ENCODE assay signal across 23 mouse cellular contexts in genomic region chr6:138956461-138957072, GRCm38 (mm10).
DNase-seq lines count a peak whose midpoint lies in the region; TF ChIP-seq lines count a peak whose summit lies in the region.
"Had no signal": no experiment of that assay in that cellular context is flagged by ENCODE, and none has a peak within 500 bp of the region (broad histone marks: within the 10 kb centered on the region; RNA-seq: fewer than 3 reads in every experiment).

No protein-coding gene starts in this region.

- H3K36me3 ChIP-seq in MEL (ENCODE audit: control insufficient read depth in 1 of 2, insufficient read depth in 2 of 2, low read length in 2 of 2) = no peaks in the 10 kb centered on the region
- H3K36me3 ChIP-seq: embryonic facial prominence, embryonic 12.5 days; embryonic facial prominence, embryonic 15.5 days; heart, embryonic 10.5 days; heart, embryonic 13.5 days had no signal

- no peaks in the 10 kb centered on the region for H3K27me3 ChIP-seq in MEL (ENCODE audit: control insufficient read depth in 1 of 2, insufficient read depth in 2 of 2, low read length in 2 of 2)
- H3K27me3 ChIP-seq: embryonic facial prominence, embryonic 12.5 days; embryonic facial prominence, embryonic 15.5 days; forebrain, embryonic 13.5 days; heart, embryonic 13.5 days had no signal

- peak; percentile 34 for DNase-seq in MEL (ENCODE audit: low read depth, low spot score)
- DNase-seq in c-Kit-positive CD71-positive TER-119-positive erythroid progenitor cells, embryonic 14.5 days (ENCODE audit: low spot score) = peak; percentile 7
- DNase-seq in induced T-regulatory cell, adult 2 months (ENCODE audit: low read depth) = peak; percentile 1
- no peak for DNase-seq in gastrocnemius, adult 2 months
- no peak for DNase-seq in lung, postnatal 25 days (ENCODE audit: low spot score)
- DNase-seq in frontal cortex, adult 2 months (ENCODE audit: extremely low spot score in 1 of 2, low spot score in 1 of 2) = no peak
- no peak for DNase-seq in T-cell, adult 2 months (ENCODE audit: low spot score)
- DNase-seq: adrenal gland, adult 8-10 months; adrenal gland, postnatal 25 days; cerebellum, adult 18-20 months; cerebellum, adult 9-10 months; cerebellum, postnatal 14 days; gastrocnemius, postnatal 25 days; heart, adult 18-20 months; heart, postnatal 14 days; heart, postnatal 4 days had no signal

- TF ChIP-seq EP300 in MEL (IDR thresholded peaks at IDR 0.05; ENCODE audit: low read depth in 1 of 2, low read length in 2 of 2) = no peak

- TF ChIP-seq RAD21 in MEL (IDR thresholded peaks at IDR 0.05; ENCODE audit: low read depth, low read length) = no peak

- TF ChIP-seq CTCF in MEL (IDR thresholded peaks at IDR 0.05 in 2 of 3, conservative IDR thresholded peaks at IDR 0.05 in 1 of 3; ENCODE audit: control insufficient read depth in 1 of 3, insufficient read depth in 1 of 3, low read depth in 2 of 3, low read length in 3 of 3, poor library complexity in 1 of 3, severe bottlenecking in 1 of 3) = no peak
- no peak for TF ChIP-seq CTCF in gastrocnemius, adult 2 months (IDR thresholded peaks at IDR 0.05)

- H3K9ac ChIP-seq in MEL (ENCODE audit: control insufficient read depth, low read depth, low read length, poor library complexity, severe bottlenecking) = no peak overlapping the region
- H3K9ac ChIP-seq: embryonic facial prominence, embryonic 12.5 days; embryonic facial prominence, embryonic 15.5 days; forebrain, embryonic 13.5 days; heart, embryonic 13.5 days; hindbrain, embryonic 14.5 days had no signal

- no peak overlapping the region for H3K4me3 ChIP-seq in MEL (ENCODE audit: control insufficient read depth in 1 of 2, insufficient read depth in 1 of 2, low read depth in 2 of 2, low read length in 2 of 2)
- H3K4me3 ChIP-seq in gastrocnemius, adult 2 months = no peak overlapping the region
- H3K4me3 ChIP-seq: embryonic facial prominence, embryonic 12.5 days; embryonic facial prominence, embryonic 15.5 days; forebrain, embryonic 13.5 days; heart, embryonic 10.5 days; heart, embryonic 13.5 days had no signal

- intact Hi-C loops in gastrocnemius, adult 2 months (cut with DNase I) = no loop called here

- H3K79me2 ChIP-seq in MEL (ENCODE audit: control insufficient read depth, insufficient read depth, low read length, poor library complexity) = no peaks in the 10 kb centered on the region

- no peak overlapping the region for H3K27ac ChIP-seq in MEL (ENCODE audit: control insufficient read depth, low read depth, low read length)
- no peak overlapping the region for H3K27ac ChIP-seq in gastrocnemius, adult 2 months
- H3K27ac ChIP-seq: embryonic facial prominence, embryonic 12.5 days; embryonic facial prominence, embryonic 15.5 days; forebrain, embryonic 13.5 days; heart, embryonic 10.5 days; heart, embryonic 13.5 days; hindbrain, embryonic 14.5 days; hindbrain, postnatal 0 days had no signal

- no peaks in the 10 kb centered on the region for H3K4me1 ChIP-seq in MEL (ENCODE audit: control insufficient read depth in 1 of 2, insufficient read depth in 2 of 2, low read length in 2 of 2)
- H3K4me1 ChIP-seq: embryonic facial prominence, embryonic 12.5 days; embryonic facial prominence, embryonic 15.5 days; forebrain, embryonic 13.5 days; heart, embryonic 10.5 days; heart, embryonic 13.5 days had no signal

- no peaks in the 10 kb centered on the region for H3K9me3 ChIP-seq in MEL (replicated peaks; ENCODE audit: insufficient read depth, low read length)
- H3K9me3 ChIP-seq: embryonic facial prominence, embryonic 12.5 days; embryonic facial prominence, embryonic 15.5 days; forebrain, embryonic 13.5 days had no signal

- no peak for TF ChIP-seq POLR2A in MEL (IDR thresholded peaks at IDR 0.05; ENCODE audit: control insufficient read depth in 1 of 2, insufficient read depth in 1 of 2, low read depth in 1 of 2, low read length in 2 of 2, poor library complexity in 1 of 2)

TF ChIP-seq in MEL, 35 proteins besides CTCF, POLR2A, EP300 and RAD21:
- TF ChIP-seq SIN3A (IDR thresholded peaks at IDR 0.05; ENCODE audit: low read length) (no peak), ZC3H11A (IDR thresholded peaks at IDR 0.05; ENCODE audit: low read depth, low read length) (no peak), CHD1 (IDR thresholded peaks at IDR 0.05; ENCODE audit: low read depth, low read length) (no peak), RCOR1 (IDR thresholded peaks at IDR 0.05; ENCODE audit: low read depth, low read length) (no peak), MYC (IDR thresholded peaks at IDR 0.05; ENCODE audit: low read depth, low read length) (no peak), MAX (IDR thresholded peaks at IDR 0.05; ENCODE audit: low read length) (no peak), UBTF (IDR thresholded peaks at IDR 0.05; ENCODE audit: borderline replicate concordance, insufficient read depth, low read depth, low read length) (no peak)

Comparison
In these comparisons a context has a peak if more than half of its experiments do, and no peak if none do; other contexts are left out.
1. DNase-seq: peak in MEL (single experiment), c-Kit-positive CD71-positive TER-119-positive erythroid progenitor cells, embryonic 14.5 days (single experiment) and induced T-regulatory cell, adult 2 months (single experiment); none in gastrocnemius, adult 2 months (single experiment), lung, postnatal 25 days (single experiment), frontal cortex, adult 2 months (0 of 2) and T-cell, adult 2 months (single experiment).